Mouse (Mus musculus) liver, adult (tissue): ENCODE data around the gene Wdtc1.

ENCODE experiments used
- GATA4 ChIP-seq: IDR thresholded peaks from 2 replicates; pipeline ENCODE4 v1.6.1; 2014; ENCODE audit warnings: mild to moderate bottlenecking, low read length; ENCODE audit not compliant: insufficient replicate concordance

The Wdtc1 gene

DNA sequence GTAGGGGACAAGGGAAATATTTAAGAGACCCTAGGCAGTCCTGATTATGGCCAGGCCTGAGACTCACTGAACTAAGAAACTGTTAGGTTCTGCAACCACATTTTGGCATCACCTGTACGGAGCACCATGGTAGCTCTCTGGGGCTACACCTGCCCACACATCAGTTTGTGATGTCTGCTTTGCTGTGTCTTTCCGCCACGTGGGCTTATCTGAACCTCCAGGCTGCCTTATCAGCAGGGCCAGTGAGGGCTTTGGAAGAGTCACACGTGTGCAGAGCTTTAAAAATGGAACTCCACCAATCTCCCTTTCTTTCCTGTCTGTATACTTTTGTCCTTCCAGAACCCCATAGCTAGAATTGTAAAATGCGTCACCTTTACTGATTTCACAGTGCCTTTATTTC is 67.3 kb downstream of the Wdtc1 start:
- no peak for TF ChIP-seq GATA4

DNA sequence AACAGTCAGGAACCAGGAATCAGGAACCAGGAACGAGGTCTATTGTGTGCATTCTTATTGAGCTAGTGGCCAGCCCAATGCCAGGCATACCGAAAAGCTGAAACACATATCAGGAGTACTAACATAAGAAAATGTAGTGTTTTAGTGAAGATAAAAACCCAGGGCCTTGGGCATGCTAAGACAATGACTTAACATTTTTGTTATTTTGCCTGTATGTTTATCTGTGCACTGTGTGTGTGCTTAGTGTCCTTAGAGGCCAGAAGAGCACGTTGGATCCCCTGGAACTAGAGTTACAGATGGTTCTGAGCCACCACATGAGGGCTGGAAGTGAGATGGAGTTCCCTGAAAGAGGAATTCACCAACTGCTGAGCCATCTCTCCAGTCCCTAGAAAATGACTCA is 68.0 kb downstream of the Wdtc1 start:
- TF ChIP-seq GATA4 = no peak

DNA sequence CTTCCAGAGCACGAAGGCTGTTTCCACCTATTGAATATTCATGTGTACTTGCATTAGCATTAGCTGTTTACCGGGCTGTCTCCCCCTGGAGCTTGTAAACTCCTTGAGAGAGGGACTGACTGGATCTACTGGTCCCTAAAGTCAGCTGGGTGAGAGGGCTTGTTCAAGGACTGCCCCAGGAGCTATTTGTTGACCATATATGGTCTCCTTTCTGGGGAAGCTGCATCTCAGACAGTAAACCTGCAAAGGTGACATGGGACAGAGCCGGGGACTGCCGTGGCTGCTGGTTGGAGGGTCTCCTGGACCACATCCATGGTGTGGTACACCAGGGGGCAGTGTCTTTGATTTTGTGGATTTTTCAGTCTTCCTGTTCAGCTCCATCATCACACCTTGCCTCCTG is 70.6 kb downstream of the Wdtc1 start:
- TF ChIP-seq GATA4 = no peak

DNA sequence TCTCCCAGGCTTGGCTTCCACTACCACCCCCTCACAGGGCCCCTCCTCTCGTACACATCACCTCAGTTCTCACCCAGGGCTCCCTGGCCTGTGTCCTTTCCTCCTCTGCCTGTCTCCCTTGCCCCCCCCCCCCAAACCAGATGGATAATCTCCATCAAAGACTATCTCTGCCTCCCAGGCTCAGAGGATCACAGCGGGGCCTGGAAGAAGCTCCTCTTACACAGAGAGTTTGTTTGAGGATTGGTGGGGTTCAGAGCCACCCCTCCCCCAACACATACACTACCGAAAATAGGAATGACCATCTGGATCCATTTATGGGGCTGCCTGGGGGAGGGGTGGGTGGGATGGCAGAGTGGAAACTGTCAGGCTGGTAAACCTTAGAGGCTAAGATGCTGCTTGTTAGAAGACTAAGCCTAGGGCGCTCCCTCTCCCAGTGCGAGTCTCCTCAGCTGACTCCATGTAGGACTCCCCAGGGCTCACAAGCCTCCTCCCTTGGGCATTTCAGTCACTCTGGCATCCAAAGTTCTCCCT is 71.3 kb downstream of the Wdtc1 start:
- no peak for TF ChIP-seq GATA4

DNA sequence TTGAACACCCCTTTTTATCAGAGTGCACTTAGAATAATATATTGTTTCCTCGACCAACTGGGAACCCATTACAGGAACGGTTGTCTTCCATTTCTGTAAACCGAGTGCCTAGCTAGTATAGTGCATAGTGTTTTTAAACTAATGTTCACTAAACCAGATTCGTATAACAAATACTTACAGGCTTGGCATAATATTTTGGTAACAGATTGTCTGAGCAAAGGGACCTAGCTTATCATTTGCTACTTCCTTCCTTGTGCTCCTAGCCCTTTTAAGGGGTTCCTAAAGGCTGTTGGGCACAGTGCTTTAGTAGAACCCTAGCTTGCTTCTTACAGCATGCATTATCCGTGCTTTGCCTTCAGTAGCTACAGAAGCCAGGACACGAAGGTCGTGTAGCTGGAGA is 71.8 kb downstream of the Wdtc1 start:
- TF ChIP-seq GATA4 = no peak

DNA sequence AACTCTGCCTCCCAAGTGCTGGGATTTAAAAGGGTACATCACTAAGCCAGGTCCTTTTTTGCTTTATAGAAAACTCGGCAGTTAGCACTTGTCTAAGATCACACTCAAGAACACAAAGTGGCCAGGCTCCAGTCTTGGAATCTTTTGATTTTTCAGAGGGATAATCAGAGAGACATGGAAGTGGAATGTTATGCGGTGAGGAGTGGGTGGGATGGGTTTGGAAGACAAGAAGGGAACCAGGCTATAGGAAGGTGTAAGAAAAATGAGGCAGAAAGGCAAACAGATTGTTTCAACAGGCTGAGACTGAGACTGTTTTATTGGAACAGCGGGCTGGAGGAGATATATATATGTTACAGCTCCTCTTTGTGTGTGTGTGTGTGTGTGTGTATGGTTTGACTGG is 74.8 kb downstream of the Wdtc1 start:
- no peak for TF ChIP-seq GATA4

DNA sequence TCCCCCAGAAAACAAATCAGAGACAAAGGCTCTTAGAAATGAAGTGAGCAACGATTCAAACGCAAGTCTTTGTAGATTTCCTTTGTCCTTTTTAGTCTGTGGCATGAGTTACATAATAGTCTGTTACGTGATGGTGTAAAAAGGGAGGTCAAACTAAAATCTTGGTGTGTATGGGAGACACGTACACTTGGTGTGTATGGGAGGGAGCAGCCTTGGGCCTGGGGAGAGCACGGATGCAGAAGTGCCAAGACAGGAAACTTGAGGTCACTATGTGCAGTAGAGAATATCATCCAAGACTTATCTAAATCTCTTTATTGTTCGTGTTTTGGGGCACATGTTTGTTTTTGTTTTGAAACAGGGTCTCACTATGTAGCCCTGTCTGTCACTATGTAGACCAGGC is 75.2 kb downstream of the Wdtc1 start:
- no peak for TF ChIP-seq GATA4

DNA sequence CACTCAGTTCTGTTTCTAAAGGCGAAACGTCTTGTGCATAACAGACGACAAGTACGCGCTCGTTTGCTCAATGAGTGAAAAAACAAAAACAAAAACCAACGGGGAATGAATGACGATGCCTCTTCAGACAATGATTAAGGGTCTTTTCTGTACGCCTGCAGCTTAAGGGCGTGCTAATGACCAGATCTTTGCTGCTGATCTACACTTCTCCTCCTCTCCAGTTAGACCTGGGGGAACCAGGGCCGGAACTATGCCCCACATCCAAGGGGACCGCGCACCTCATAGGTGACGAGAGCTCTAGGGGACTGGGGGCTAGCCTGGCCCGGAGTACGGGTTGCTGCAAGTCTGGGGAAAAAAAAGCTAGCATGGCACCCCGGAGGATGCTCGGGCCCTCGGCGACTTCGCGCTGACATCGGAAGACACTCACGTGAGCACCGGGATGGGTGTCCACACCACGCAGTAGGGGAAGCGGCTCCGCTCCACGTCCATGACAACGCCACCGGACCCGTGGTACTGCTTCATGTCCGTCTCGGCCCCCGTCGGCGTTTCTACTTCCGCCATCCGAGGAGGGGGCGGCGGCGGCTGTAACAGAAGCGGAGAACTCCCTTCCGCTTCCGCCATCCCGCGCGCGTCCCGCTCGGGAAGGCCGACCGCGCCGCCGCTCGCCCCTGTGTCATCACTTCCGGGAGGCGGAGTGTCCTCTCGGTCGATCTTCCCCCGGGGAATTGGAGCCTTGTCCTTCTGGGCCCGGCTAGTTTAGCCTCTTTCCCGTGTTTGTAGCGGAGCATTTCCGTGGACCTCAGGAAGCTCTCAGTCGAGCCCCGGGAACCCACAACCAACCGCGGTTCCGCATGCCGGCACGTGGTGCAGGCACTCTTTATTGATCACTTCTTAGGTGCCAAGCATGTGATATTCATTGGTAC is 75.9 kb downstream of the Wdtc1 start, which contains the start of gene Tmem222:
Tmem222 (minus strand) TSS at position 689 of the 923 bp plus-strand sequence.
- peak; percentile 71; the same call in 1 of the 2 replicates for TF ChIP-seq GATA4

DNA sequence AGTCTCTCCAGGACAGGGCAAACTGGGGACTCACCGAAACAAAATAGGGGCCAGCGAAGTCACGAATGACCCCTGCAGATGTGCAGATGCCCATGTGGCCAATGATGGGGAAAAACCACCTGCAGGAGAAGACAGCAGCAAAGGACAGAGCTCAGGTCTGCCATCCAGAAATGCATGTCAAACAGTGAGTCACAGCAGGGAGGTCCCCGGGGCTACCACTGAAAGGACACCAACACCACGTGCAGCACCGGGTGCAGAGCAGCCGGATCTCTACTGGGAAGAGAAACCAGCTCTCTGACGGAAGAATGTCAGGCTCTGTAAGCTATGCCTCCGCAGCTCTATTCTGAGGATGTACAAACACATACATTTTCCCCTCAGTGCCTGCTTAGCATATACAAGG is 82.4 kb downstream of the Wdtc1 start:
- no peak for TF ChIP-seq GATA4

DNA sequence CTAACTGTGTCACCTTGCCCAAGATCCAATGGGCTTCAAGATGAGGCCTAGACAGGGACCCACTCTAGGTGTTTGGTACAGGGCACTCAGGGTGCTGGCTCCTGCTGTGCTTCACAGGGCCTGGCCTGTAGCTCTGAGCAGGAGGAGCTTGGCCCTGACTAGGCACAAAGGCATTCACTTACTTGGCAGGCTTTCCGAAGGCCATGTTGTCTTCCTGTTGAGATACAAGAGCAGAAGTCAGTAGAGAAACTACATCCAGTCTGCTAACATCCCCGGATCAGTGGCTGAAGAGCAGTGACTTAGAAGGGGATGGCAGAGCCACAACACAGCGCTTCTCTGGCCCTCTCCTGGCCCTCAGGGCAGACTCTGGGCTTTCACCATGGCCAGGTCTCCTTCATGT is 83.7 kb downstream of the Wdtc1 start:
- TF ChIP-seq GATA4 = no peak

DNA sequence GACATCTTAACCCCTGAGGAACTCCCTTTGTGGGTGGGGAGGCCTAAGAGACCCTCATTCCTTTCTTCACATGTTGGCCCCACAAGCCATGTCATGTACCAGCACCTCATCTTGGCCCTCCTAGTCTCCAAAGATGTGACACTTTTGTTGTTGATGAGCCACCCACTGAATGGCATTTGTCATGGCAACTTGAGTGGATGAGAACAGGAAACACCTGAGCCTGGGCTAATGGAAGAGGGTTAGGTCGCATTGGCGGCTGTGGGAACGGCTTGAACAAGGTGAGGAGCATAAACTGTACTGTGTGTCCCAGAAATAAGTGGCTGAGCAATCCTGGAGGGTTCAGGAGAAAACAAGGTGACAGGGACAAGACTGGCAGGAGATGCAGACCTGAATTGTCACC is 84.3 kb downstream of the Wdtc1 start:
- no peak for TF ChIP-seq GATA4

DNA sequence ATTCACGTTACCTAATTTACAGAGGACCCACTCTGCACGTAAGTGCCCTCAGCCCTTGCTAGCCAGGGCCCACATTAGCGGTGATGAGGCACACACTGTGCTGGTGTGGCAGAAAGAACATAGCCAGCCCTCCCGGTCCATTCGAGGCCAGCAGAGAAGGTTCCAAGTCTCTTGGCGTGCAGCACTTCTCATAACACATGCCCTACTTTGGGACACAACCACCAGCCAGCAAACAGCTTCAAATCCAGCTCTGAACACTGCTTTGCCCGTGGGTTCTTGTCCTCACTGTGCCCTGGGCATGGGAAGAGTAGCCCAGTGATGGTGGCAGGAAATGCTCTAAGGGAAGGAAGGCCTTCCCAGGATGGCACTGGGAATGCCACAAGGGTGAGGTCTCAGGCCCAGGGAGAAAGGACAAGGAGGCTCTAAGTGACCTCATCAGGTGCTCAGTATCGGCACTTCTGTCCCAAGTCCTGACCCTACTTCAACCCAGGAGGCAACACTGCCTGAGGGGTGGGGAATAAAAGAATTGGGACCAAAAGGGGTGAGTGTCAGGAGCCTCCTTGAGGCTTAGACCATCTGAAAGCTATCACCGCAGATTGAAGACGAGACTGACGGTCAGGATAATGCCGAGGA is 86.9 kb downstream of the Wdtc1 start:
- no peak for TF ChIP-seq GATA4

DNA sequence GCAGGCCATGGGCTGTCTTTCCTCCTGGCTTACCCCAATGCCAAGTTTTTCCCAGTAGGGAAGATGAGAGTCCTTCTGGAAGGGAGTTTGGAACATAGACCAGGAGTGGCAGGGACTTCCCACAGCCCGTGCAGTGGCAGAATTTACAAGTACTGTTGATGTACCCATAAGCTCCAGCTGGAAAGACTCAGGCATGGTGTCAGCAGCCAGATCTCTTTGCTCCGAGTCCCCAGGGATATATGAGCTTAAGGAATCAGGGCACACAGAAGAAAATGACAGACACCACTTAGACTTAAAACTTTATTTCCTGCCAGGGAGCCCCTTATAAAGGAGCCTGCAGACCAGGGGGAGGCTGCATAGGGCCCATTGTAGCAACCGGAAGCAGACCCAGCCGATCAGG is 87.5 kb downstream of the Wdtc1 start:
- no peak for TF ChIP-seq GATA4

DNA sequence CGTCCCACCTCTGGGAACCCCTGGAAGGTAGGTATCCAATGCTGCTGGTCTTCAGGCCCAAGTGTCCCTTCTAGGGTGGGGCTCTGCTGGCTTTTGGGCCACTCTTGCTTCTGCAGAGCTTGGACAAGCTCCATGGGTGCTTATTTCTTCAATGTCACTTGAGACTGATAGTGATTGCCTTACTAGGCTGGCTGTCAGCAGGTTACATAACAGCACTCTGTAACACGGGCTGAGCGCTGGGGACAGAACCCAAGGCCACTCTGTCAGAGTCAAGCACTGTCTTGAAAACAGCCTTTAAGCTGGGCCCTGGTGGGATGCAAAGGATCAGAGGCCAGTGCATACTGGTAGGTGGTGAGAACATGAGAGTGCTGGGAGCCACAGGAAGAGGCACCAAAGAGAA is 88.0 kb downstream of the Wdtc1 start:
- no peak for TF ChIP-seq GATA4

DNA sequence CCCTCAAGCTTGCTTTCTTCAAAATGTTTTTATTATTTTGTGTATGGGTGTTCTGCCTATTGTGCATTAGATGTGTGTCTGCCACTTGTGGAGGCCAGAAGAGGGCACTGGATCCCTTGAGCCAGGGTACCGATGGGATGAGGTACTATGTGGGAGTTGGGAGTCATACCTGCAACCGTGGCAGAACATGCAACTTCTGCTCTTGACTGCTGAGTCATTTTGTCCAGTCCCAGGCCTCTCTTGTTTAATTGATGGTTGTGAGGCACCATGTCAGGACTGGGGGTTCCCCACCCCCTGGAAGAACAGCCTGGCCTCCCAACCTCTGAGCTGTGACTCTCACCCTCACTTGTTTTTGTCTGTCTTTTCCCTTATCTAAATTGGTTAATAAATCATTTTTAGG is 88.7 kb downstream of the Wdtc1 start:
- no peak for TF ChIP-seq GATA4

DNA sequence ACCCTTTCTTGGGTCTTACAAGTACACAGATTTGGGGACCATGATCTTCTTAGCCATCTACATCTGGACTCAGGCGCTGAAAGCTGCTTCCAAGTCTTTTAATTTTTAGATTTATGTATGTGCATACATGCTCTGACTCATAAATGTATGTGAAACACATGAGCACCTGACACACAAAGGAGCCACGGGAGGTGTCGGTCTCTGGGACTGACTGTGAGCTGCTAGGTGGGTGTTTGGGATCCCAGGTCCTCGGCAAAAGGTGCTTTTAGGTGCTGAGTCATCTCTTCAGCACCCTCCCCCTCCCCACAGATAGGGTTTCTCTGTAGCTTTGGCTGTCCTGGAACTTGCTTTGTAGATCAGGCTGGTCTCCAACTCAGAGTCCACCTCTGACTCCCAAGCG is 89.5 kb downstream of the Wdtc1 start:
- no peak for TF ChIP-seq GATA4
